Mouse (Mus musculus) bone marrow, adult 2 months (tissue): ENCODE measurements around the gene Cidec.

Experiments
- CTCF ChIP-seq: fragments of 200-500 bp; IDR thresholded peaks from 2 replicates; pipeline ENCODE4 v1.5.1; 2011; ENCODE audit warnings: low read length, control low read depth; ENCODE audit not compliant: control insufficient read depth, insufficient read depth
- POLR2A ChIP-seq: fragments of 200-500 bp; IDR thresholded peaks from 2 replicates; pipeline ENCODE4 v1.6.1; 2011; ENCODE audit warnings: low read depth, mild to moderate bottlenecking, control low read depth, low read length, borderline replicate concordance; ENCODE audit not compliant: control insufficient read depth

GRCm38 (mm10) chr6:113386025-113386424 is 49.5 kb downstream of the Cidec start:
- TF ChIP-seq CTCF (no peak), POLR2A (no peak)
